Mouse (Mus musculus): ENCODE measurements around the gene Ankrd24. TPM values are rescaled to one million over a fixed set of nuclear protein-coding genes. Genes with fewer than 3 reads are reported as not detected.

Ankrd24 gene
- polyA plus RNA-seq, 2 experiments = 1.5 to 5.6 TPM

GRCm38 (mm10) chr10:81591846-81592245 lies 36.5 kb upstream of the Ankrd24 start:
- WGBS (ENCODE audit: insufficient replicate concordance) = 57% methylated on average over 9 of the region's 9 CpGs
- ATAC-seq (ENCODE audit: insufficient read depth) (no peak), DNase-seq (ENCODE audit: low read depth in 3 of 3, low spot score in 3 of 3) (no peak)
- Histone ChIP-seq H3K27ac (no peak overlapping the region), H3K36me3 (replicated peaks; ENCODE audit: control insufficient read depth, insufficient read depth, low read depth) (no peaks in the 10 kb centered on the region), H3K4me3 (ENCODE audit: insufficient read depth in 1 of 2, low read depth in 2 of 2, low read length in 2 of 2) (no peak overlapping the region), H3K4me2 (ENCODE audit: low read depth) (no peak overlapping the region), H3K9me3 (ENCODE audit: control insufficient read depth, low read length) (no peaks in the 10 kb centered on the region), H3K9ac (replicated peaks) (no peak overlapping the region), H3K4me1 (replicated peaks; ENCODE audit: control insufficient read depth in 2 of 2, insufficient read depth in 2 of 2, low read length in 1 of 2) (peaks cover 0 to 6% of the 10 kb centered on the region in 2 experiments; a peak in 1 of 4 replicates), H3K27me3 (ENCODE audit: control insufficient read depth, insufficient read depth, low read length) (peaks cover 14% of the 10 kb centered on the region)
- TF ChIP-seq CTCF (IDR thresholded peaks at IDR 0.05; ENCODE audit: low read depth) (no peak), EP300 (IDR thresholded peaks at IDR 0.05; ENCODE audit: low read depth) (no peak)

GRCm38 (mm10) chr10:81592631-81593030 lies 35.7 kb upstream of the Ankrd24 start:
- Histone ChIP-seq H3K36me3 (replicated peaks; ENCODE audit: control insufficient read depth, insufficient read depth, low read depth) (no peaks in the 10 kb centered on the region), H3K9me3 (ENCODE audit: control insufficient read depth, low read length) (no peaks in the 10 kb centered on the region), H3K4me2 (ENCODE audit: low read depth) (no peak overlapping the region), H3K4me1 (replicated peaks; ENCODE audit: control insufficient read depth in 2 of 2, insufficient read depth in 2 of 2, low read length in 1 of 2) (peaks cover 0 to 6% of the 10 kb centered on the region in 2 experiments; a peak in 1 of 4 replicates), H3K27me3 (ENCODE audit: control insufficient read depth, insufficient read depth, low read length) (peaks cover 15% of the 10 kb centered on the region), H3K4me3 (ENCODE audit: insufficient read depth in 1 of 2, low read depth in 2 of 2, low read length in 2 of 2) (no peak overlapping the region), H3K27ac (no peak overlapping the region), H3K9ac (replicated peaks) (no peak overlapping the region)
- TF ChIP-seq EP300 (IDR thresholded peaks at IDR 0.05; ENCODE audit: low read depth) = no peak
- TF ChIP-seq CTCF (IDR thresholded peaks at IDR 0.05; ENCODE audit: low read depth) = no peak
- DNase-seq (ENCODE audit: low read depth in 3 of 3, low spot score in 3 of 3) (no peak), ATAC-seq (ENCODE audit: insufficient read depth) (no peak)
- 59% methylated on average over 7 of the region's 7 CpGs for WGBS (ENCODE audit: insufficient replicate concordance)

- 54% methylated on average over 4 of the region's 4 CpGs for WGBS (ENCODE audit: insufficient replicate concordance)
- ATAC-seq (ENCODE audit: insufficient read depth) = no peak
- peaks cover 0 to 10% of the 10 kb centered on the region in 2 experiments; a peak in 1 of 4 replicates for H3K4me1 ChIP-seq (replicated peaks; ENCODE audit: control insufficient read depth in 2 of 2, insufficient read depth in 2 of 2, low read length in 1 of 2)
- no peaks in the 10 kb centered on the region for H3K36me3 ChIP-seq (replicated peaks; ENCODE audit: control insufficient read depth, insufficient read depth, low read depth)
- no peak overlapping the region for H3K4me3 ChIP-seq (ENCODE audit: insufficient read depth in 1 of 2, low read depth in 2 of 2, low read length in 2 of 2)
- no peak overlapping the region for H3K4me2 ChIP-seq (ENCODE audit: low read depth)
- H3K27me3 ChIP-seq (ENCODE audit: control insufficient read depth, insufficient read depth, low read length) = peaks cover 15% of the 10 kb centered on the region
- DNase-seq (ENCODE audit: low read depth in 3 of 3, low spot score in 3 of 3) = no peak
- no peaks in the 10 kb centered on the region for H3K9me3 ChIP-seq (ENCODE audit: control insufficient read depth, low read length)
- no peak for TF ChIP-seq CTCF (IDR thresholded peaks at IDR 0.05; ENCODE audit: low read depth)
- no peak for TF ChIP-seq EP300 (IDR thresholded peaks at IDR 0.05; ENCODE audit: low read depth)
- no peak overlapping the region for H3K27ac ChIP-seq
- no peak overlapping the region for H3K9ac ChIP-seq (replicated peaks)
These were observed 35.1 kb upstream of the Ankrd24 start for GRCm38 (mm10) chr10:81593223-81593622.

- no peak for ATAC-seq (ENCODE audit: insufficient read depth)
- H3K9me3 ChIP-seq (ENCODE audit: control insufficient read depth, low read length) = no peaks in the 10 kb centered on the region
- DNase-seq (ENCODE audit: low read depth in 3 of 3, low spot score in 3 of 3) = no peak
- no peak overlapping the region for H3K27ac ChIP-seq
- H3K9ac ChIP-seq (replicated peaks) = no peak overlapping the region
- no peaks in the 10 kb centered on the region for H3K36me3 ChIP-seq (replicated peaks; ENCODE audit: control insufficient read depth, insufficient read depth, low read depth)
- peaks cover 15% of the 10 kb centered on the region for H3K27me3 ChIP-seq (ENCODE audit: control insufficient read depth, insufficient read depth, low read length)
- WGBS (ENCODE audit: insufficient replicate concordance) = 71% methylated on average over 18 of the region's 18 CpGs
- no peak overlapping the region for H3K4me2 ChIP-seq (ENCODE audit: low read depth)
- H3K4me1 ChIP-seq (replicated peaks; ENCODE audit: control insufficient read depth in 2 of 2, insufficient read depth in 2 of 2, low read length in 1 of 2) = peaks cover 0 to 12% of the 10 kb centered on the region in 2 experiments; a peak in 2 of 4 replicates
- no peak for TF ChIP-seq EP300 (IDR thresholded peaks at IDR 0.05; ENCODE audit: low read depth)
- no peak for TF ChIP-seq CTCF (IDR thresholded peaks at IDR 0.05; ENCODE audit: low read depth)
- no peak overlapping the region for H3K4me3 ChIP-seq (ENCODE audit: insufficient read depth in 1 of 2, low read depth in 2 of 2, low read length in 2 of 2)
These were observed 34.4 kb upstream of the Ankrd24 start for GRCm38 (mm10) chr10:81593935-81594334.

- Histone ChIP-seq H3K27me3 (ENCODE audit: control insufficient read depth, insufficient read depth, low read length) (peaks cover 15% of the 10 kb centered on the region), H3K36me3 (replicated peaks; ENCODE audit: control insufficient read depth, insufficient read depth, low read depth) (no peaks in the 10 kb centered on the region), H3K4me1 (replicated peaks; ENCODE audit: control insufficient read depth in 2 of 2, insufficient read depth in 2 of 2, low read length in 1 of 2) (peaks cover 7 to 24% of the 10 kb centered on the region in 2 experiments), H3K4me3 (ENCODE audit: insufficient read depth in 1 of 2, low read depth in 2 of 2, low read length in 2 of 2) (no peak overlapping the region), H3K9me3 (ENCODE audit: control insufficient read depth, low read length) (no peaks in the 10 kb centered on the region), H3K27ac (no peak overlapping the region), H3K4me2 (ENCODE audit: low read depth) (no peak overlapping the region), H3K9ac (replicated peaks) (no peak overlapping the region)
- WGBS (ENCODE audit: insufficient replicate concordance) = 57% methylated on average over 5 of the region's 5 CpGs
- TF ChIP-seq CTCF (IDR thresholded peaks at IDR 0.05; ENCODE audit: low read depth) (no peak), EP300 (IDR thresholded peaks at IDR 0.05; ENCODE audit: low read depth) (no peak)
- DNase-seq (ENCODE audit: low read depth in 3 of 3, low spot score in 3 of 3) = no peak
- no peak for ATAC-seq (ENCODE audit: insufficient read depth)
These were observed 32.7 kb upstream of the Ankrd24 start for GRCm38 (mm10) chr10:81595599-81595998.

Measured in liver, embryonic 14.5 days (tissue).